Mouse (Mus musculus): ENCODE measurements around the gene Fam136a. TPM values are rescaled to one million over a fixed set of nuclear protein-coding genes. Genes with fewer than 3 reads are reported as not detected.
"Not testable (repeated sequence)": the region's sequence is repeated elsewhere in the genome, so short reads cannot be mapped to it uniquely, and the experiment has no call there.

Fam136a gene
- polyA plus RNA-seq, 1 experiment from 2014 or later, result 162 TPM

- H3K4me3 ChIP-seq (ENCODE audit: low read depth, low read length), result no peak overlapping the region
- no peak overlapping the region for H3K4me2 ChIP-seq (ENCODE audit: low read length)
- H3K9ac ChIP-seq (ENCODE audit: low read length), result no peak overlapping the region
- H3K4me1 ChIP-seq (replicated peaks; ENCODE audit: control insufficient read depth, insufficient read depth, low read length), result no peaks in the 10 kb centered on the region
- 94% methylated on average over 6 of the region's 6 CpGs for WGBS
- ATAC-seq (replicated peaks; ENCODE audit: low FRiP score, low TSS enrichment, low read depth), result no peak
- DNase-seq (ENCODE audit: low spot score), result no peak
- H3K36me3 ChIP-seq (ENCODE audit: control insufficient read depth, insufficient read depth, low read length), result no peaks in the 10 kb centered on the region
- H3K27me3 ChIP-seq (replicated peaks; ENCODE audit: control insufficient read depth, insufficient read depth, low read length), result no peaks in the 10 kb centered on the region
- no peaks in the 10 kb centered on the region for H3K9me3 ChIP-seq (ENCODE audit: control insufficient read depth, low read length)
- H3K27ac ChIP-seq (ENCODE audit: low read depth), result no peak overlapping the region
Measured at GRCm38 (mm10) chr6:86329943-86330342, 35.5 kb upstream of the Fam136a start.

- ATAC-seq (replicated peaks; ENCODE audit: low FRiP score, low TSS enrichment, low read depth) (no peak), DNase-seq (ENCODE audit: low spot score) (no peak)
- H3K4me3 ChIP-seq (ENCODE audit: low read depth, low read length), result no peak overlapping the region
- no peaks in the 10 kb centered on the region for H3K27me3 ChIP-seq (replicated peaks; ENCODE audit: control insufficient read depth, insufficient read depth, low read length)
- no peaks in the 10 kb centered on the region for H3K9me3 ChIP-seq (ENCODE audit: control insufficient read depth, low read length)
- no peak overlapping the region for H3K27ac ChIP-seq (ENCODE audit: low read depth)
- H3K4me2 ChIP-seq (ENCODE audit: low read length), result no peak overlapping the region
- no peak overlapping the region for H3K9ac ChIP-seq (ENCODE audit: low read length)
- H3K4me1 ChIP-seq (replicated peaks; ENCODE audit: control insufficient read depth, insufficient read depth, low read length), result no peaks in the 10 kb centered on the region; the same call in 1 of the 2 replicates
- 68% methylated on average over 11 of the region's 11 CpGs for WGBS
- no peaks in the 10 kb centered on the region for H3K36me3 ChIP-seq (ENCODE audit: control insufficient read depth, insufficient read depth, low read length)
Measured at GRCm38 (mm10) chr6:86335121-86335849, 30.2 kb upstream of the Fam136a start.

- H3K27ac ChIP-seq (ENCODE audit: low read depth), result no peak overlapping the region
- ATAC-seq (replicated peaks; ENCODE audit: low FRiP score, low TSS enrichment, low read depth) (no peak), DNase-seq (ENCODE audit: low spot score) (no peak)
- no peak overlapping the region for H3K4me3 ChIP-seq (ENCODE audit: low read depth, low read length)
- no peaks in the 10 kb centered on the region; the same call in 1 of the 2 replicates for H3K4me1 ChIP-seq (replicated peaks; ENCODE audit: control insufficient read depth, insufficient read depth, low read length)
- H3K27me3 ChIP-seq (replicated peaks; ENCODE audit: control insufficient read depth, insufficient read depth, low read length), result no peaks in the 10 kb centered on the region
- no peaks in the 10 kb centered on the region for H3K36me3 ChIP-seq (ENCODE audit: control insufficient read depth, insufficient read depth, low read length)
- H3K9me3 ChIP-seq (ENCODE audit: control insufficient read depth, low read length), result no peaks in the 10 kb centered on the region
- 75% methylated on average over 5 of the region's 5 CpGs for WGBS
- no peak overlapping the region for H3K4me2 ChIP-seq (ENCODE audit: low read length)
- H3K9ac ChIP-seq (ENCODE audit: low read length), result no peak overlapping the region
Measured at GRCm38 (mm10) chr6:86335860-86336259, 29.6 kb upstream of the Fam136a start.

- H3K4me3 ChIP-seq (ENCODE audit: low read depth, low read length); H3K27me3 ChIP-seq (replicated peaks; ENCODE audit: control insufficient read depth, insufficient read depth, low read length); H3K4me2 ChIP-seq (ENCODE audit: low read length); ATAC-seq (replicated peaks; ENCODE audit: low FRiP score, low TSS enrichment, low read depth); H3K27ac ChIP-seq (ENCODE audit: low read depth); H3K9me3 ChIP-seq (ENCODE audit: control insufficient read depth, low read length); H3K4me1 ChIP-seq (replicated peaks; ENCODE audit: control insufficient read depth, insufficient read depth, low read length); H3K36me3 ChIP-seq (ENCODE audit: control insufficient read depth, insufficient read depth, low read length); H3K9ac ChIP-seq (ENCODE audit: low read length); DNase-seq (ENCODE audit: low spot score): not testable (repeated sequence)
- 82% methylated on average over 4 of the region's 4 CpGs for WGBS
Measured at GRCm38 (mm10) chr6:86336340-86336739, 29.1 kb upstream of the Fam136a start.

- no peaks in the 10 kb centered on the region for H3K9me3 ChIP-seq (ENCODE audit: control insufficient read depth, low read length)
- H3K4me3 ChIP-seq (ENCODE audit: low read depth, low read length), result no peak overlapping the region
- ATAC-seq (replicated peaks; ENCODE audit: low FRiP score, low TSS enrichment, low read depth), result no peak
- no peaks in the 10 kb centered on the region for H3K36me3 ChIP-seq (ENCODE audit: control insufficient read depth, insufficient read depth, low read length)
- H3K27ac ChIP-seq (ENCODE audit: low read depth), result no peak overlapping the region
- no peaks in the 10 kb centered on the region for H3K27me3 ChIP-seq (replicated peaks; ENCODE audit: control insufficient read depth, insufficient read depth, low read length)
- no peaks in the 10 kb centered on the region for H3K4me1 ChIP-seq (replicated peaks; ENCODE audit: control insufficient read depth, insufficient read depth, low read length)
- no peak for DNase-seq (ENCODE audit: low spot score)
- no peak overlapping the region for H3K9ac ChIP-seq (ENCODE audit: low read length)
- WGBS, result 27% methylated on average over 7 of the region's 7 CpGs
- H3K4me2 ChIP-seq (ENCODE audit: low read length), result no peak overlapping the region
Measured at GRCm38 (mm10) chr6:86343656-86344055, 21.8 kb upstream of the Fam136a start.

GRCm38 (mm10) chr6:86346063-86346462 is 19.4 kb upstream of the Fam136a start:
- H3K4me2 ChIP-seq (ENCODE audit: low read length), result no peak overlapping the region
- WGBS, result 35% methylated on average over 2 of the region's 2 CpGs
- H3K27ac ChIP-seq (ENCODE audit: low read depth), result no peak overlapping the region
- no peak overlapping the region for H3K9ac ChIP-seq (ENCODE audit: low read length)
- H3K36me3 ChIP-seq (ENCODE audit: control insufficient read depth, insufficient read depth, low read length), result no peaks in the 10 kb centered on the region
- ATAC-seq (replicated peaks; ENCODE audit: low FRiP score, low TSS enrichment, low read depth), result no peak
- H3K4me3 ChIP-seq (ENCODE audit: low read depth, low read length), result no peak overlapping the region
- H3K4me1 ChIP-seq (replicated peaks; ENCODE audit: control insufficient read depth, insufficient read depth, low read length), result no peaks in the 10 kb centered on the region
- H3K9me3 ChIP-seq (ENCODE audit: control insufficient read depth, low read length), result no peaks in the 10 kb centered on the region
- H3K27me3 ChIP-seq (replicated peaks; ENCODE audit: control insufficient read depth, insufficient read depth, low read length), result no peaks in the 10 kb centered on the region
- DNase-seq (ENCODE audit: low spot score), result no peak

GRCm38 (mm10) chr6:86349257-86349656 is 16.2 kb upstream of the Fam136a start:
- Histone ChIP-seq H3K36me3 (ENCODE audit: control insufficient read depth, insufficient read depth, low read length) (no peaks in the 10 kb centered on the region), H3K9me3 (ENCODE audit: control insufficient read depth, low read length) (no peaks in the 10 kb centered on the region)

GRCm38 (mm10) chr6:86354948-86355347 is 10.5 kb upstream of the Fam136a start:
- H3K36me3 ChIP-seq (ENCODE audit: control insufficient read depth, insufficient read depth, low read length), result no peaks in the 10 kb centered on the region
- no peak for DNase-seq (ENCODE audit: low spot score)
- no peak for ATAC-seq (replicated peaks; ENCODE audit: low FRiP score, low TSS enrichment, low read depth)
- WGBS, result 61% methylated on average over 3 of the region's 3 CpGs
- H3K9me3 ChIP-seq (ENCODE audit: control insufficient read depth, low read length), result no peaks in the 10 kb centered on the region
- no peak overlapping the region for H3K27ac ChIP-seq (ENCODE audit: low read depth)
- H3K4me1 ChIP-seq (replicated peaks; ENCODE audit: control insufficient read depth, insufficient read depth, low read length), result no peaks in the 10 kb centered on the region
- H3K4me3 ChIP-seq (ENCODE audit: low read depth, low read length), result no peak overlapping the region
- no peak overlapping the region for H3K4me2 ChIP-seq (ENCODE audit: low read length)
- no peak overlapping the region for H3K9ac ChIP-seq (ENCODE audit: low read length)
- no peaks in the 10 kb centered on the region for H3K27me3 ChIP-seq (replicated peaks; ENCODE audit: control insufficient read depth, insufficient read depth, low read length)

More at GRCm38 (mm10) chr6:86349257-86349656, 16.2 kb upstream of the Fam136a start:
- 67% methylated on average over 7 of the region's 7 CpGs for WGBS
- H3K4me3 ChIP-seq (ENCODE audit: low read depth, low read length), result no peak overlapping the region
- H3K27me3 ChIP-seq (replicated peaks; ENCODE audit: control insufficient read depth, insufficient read depth, low read length), result no peaks in the 10 kb centered on the region
- H3K27ac ChIP-seq (ENCODE audit: low read depth), result no peak overlapping the region
- no peak overlapping the region for H3K4me2 ChIP-seq (ENCODE audit: low read length)
- DNase-seq (ENCODE audit: low spot score), result no peak
- no peaks in the 10 kb centered on the region for H3K4me1 ChIP-seq (replicated peaks; ENCODE audit: control insufficient read depth, insufficient read depth, low read length)
- H3K9ac ChIP-seq (ENCODE audit: low read length), result no peak overlapping the region
- no peak for ATAC-seq (replicated peaks; ENCODE audit: low FRiP score, low TSS enrichment, low read depth)

GRCm38 (mm10) chr6:86356956-86357355 is 8.5 kb upstream of the Fam136a start:
- no peaks in the 10 kb centered on the region for H3K4me1 ChIP-seq (replicated peaks; ENCODE audit: control insufficient read depth, insufficient read depth, low read length)
- H3K36me3 ChIP-seq (ENCODE audit: control insufficient read depth, insufficient read depth, low read length), result no peaks in the 10 kb centered on the region
- no peak overlapping the region for H3K27ac ChIP-seq (ENCODE audit: low read depth)
- H3K9me3 ChIP-seq (ENCODE audit: control insufficient read depth, low read length), result no peaks in the 10 kb centered on the region
- ATAC-seq (replicated peaks; ENCODE audit: low FRiP score, low TSS enrichment, low read depth), result no peak
- H3K9ac ChIP-seq (ENCODE audit: low read length), result no peak overlapping the region
- 70% methylated on average over 9 of the region's 9 CpGs for WGBS
- H3K4me3 ChIP-seq (ENCODE audit: low read depth, low read length), result no peak overlapping the region
- H3K27me3 ChIP-seq (replicated peaks; ENCODE audit: control insufficient read depth, insufficient read depth, low read length), result no peaks in the 10 kb centered on the region
- H3K4me2 ChIP-seq (ENCODE audit: low read length), result no peak overlapping the region
- no peak for DNase-seq (ENCODE audit: low spot score)
